Mouse (Mus musculus): Measurements from ENCODE around the gene Hcn3. TPM values are rescaled to one million over a fixed set of nuclear protein-coding genes. Genes with fewer than 3 reads are reported as not detected.

Gene Hcn3
- polyA plus RNA-seq, 1 experiment from 2014 or later, result 3.6 TPM

DNA sequence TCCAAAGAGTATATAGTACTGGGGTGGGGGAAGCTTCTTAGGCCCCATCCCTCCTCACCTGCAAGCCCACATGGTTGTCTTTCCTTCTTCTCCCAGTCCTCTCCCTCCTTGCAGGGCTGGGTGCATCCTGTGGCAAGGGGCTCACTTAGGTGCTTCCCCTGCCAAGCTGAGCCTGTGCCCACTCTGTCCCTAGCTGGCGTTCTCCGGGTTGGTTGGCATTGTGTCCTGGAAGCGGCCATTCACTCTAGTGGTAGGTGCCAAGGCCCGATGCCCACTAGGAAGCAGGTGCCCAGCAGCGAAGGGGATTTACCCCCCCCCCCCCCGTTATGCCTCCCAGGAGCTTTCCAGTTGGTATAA lies 23.9 kb upstream of the Hcn3 start:
- Histone ChIP-seq H3K27ac (ENCODE audit: low read depth, low read length) (no peak overlapping the region), H3K27me3 (ENCODE audit: control insufficient read depth, insufficient read depth, low read length) (no peaks in the 10 kb centered on the region), H3K4me2 (replicated peaks; ENCODE audit: low read depth, low read length) (peak overlapping the region; percentile 89), H3K9ac (ENCODE audit: low read depth, low read length) (peak overlapping the region; percentile 80), H3K9me3 (ENCODE audit: control insufficient read depth, low read length) (no peaks in the 10 kb centered on the region), H3K36me3 (ENCODE audit: control insufficient read depth, insufficient read depth, low read length) (peaks cover 12% of the 10 kb centered on the region; the same call in 1 of the 2 replicates), H3K4me3 (ENCODE audit: low read depth, low read length) (peak overlapping the region; percentile 52), H3K4me1 (replicated peaks; ENCODE audit: control insufficient read depth, insufficient read depth, low read length) (peaks cover 11% of the 10 kb centered on the region)
- DNase-seq (ENCODE audit: low spot score) (no peak), ATAC-seq (ENCODE audit: low FRiP score) (no peak)
- WGBS, result 84% methylated on average over 6 of the region's 6 CpGs

DNA sequence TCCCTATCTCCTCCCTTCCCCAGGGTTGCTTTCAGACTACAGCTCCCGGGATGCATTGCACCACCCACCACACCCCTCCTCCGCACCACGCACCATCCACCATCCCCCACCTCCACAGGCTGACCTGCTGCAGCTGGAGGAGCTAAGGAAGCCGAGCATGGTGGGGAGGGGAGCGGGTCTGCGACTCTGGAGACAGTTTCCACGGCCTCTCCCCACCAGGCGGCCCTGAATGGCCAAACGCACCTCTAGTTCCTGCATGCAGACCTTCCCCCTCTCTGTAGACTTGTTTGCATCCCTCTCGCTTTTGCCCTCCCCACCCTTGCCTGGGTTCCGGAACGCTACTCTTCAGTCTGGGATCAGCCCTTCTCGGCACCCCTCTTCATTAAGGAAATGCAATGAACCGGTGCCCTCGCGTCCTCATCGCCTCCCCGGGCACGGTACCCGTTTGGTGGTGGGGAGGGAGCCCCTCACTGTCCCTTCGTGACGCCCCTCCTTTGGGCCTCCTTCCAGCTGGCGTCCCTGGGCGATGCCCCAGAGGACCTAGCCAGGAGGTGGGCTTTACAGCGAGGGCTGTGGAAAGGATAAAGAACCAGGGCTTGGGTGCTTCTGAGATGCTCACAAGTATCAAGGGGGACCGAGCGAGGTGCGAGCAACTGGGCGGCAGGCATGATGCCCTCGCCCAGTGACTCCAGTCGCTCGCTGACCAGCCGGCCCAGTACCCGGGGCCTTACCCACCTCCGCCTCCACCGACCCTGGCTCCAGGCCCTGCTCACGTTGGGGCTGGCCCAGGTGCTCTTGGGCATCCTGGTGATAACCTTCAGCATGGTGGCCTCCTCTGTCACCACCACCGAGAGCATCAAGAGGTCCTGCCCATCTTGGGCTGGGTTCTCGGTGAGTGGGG lies 23.3 kb upstream of the Hcn3 start, which contains the start of gene Fam189b:
Gene Fam189b (plus strand): TSS at position 86 of the 901 bp plus-strand sequence.
- H3K36me3 ChIP-seq (ENCODE audit: control insufficient read depth, insufficient read depth, low read length), result peaks cover 12% of the 10 kb centered on the region; the same call in 1 of the 2 replicates
- H3K4me3 ChIP-seq (ENCODE audit: low read depth, low read length), result peak within 1 kb of the TSS; percentile 52
- peak within 1 kb of the TSS; percentile 74 for H3K27ac ChIP-seq (ENCODE audit: low read depth, low read length)
- H3K9me3 ChIP-seq (ENCODE audit: control insufficient read depth, low read length), result no peaks in the 10 kb centered on the region
- H3K27me3 ChIP-seq (ENCODE audit: control insufficient read depth, insufficient read depth, low read length), result no peaks in the 10 kb centered on the region
- WGBS, result 5% methylated on average over 39 of the region's 39 CpGs
- peak within 1 kb of the TSS; percentile 80 for H3K9ac ChIP-seq (ENCODE audit: low read depth, low read length)
- peak; percentile 93 for ATAC-seq (ENCODE audit: low FRiP score)
- peak within 1 kb of the TSS; percentile 89 for H3K4me2 ChIP-seq (replicated peaks; ENCODE audit: low read depth, low read length)
- DNase-seq (ENCODE audit: low spot score), result peak; percentile 88
- H3K4me1 ChIP-seq (replicated peaks; ENCODE audit: control insufficient read depth, insufficient read depth, low read length), result peaks cover 15% of the 10 kb centered on the region

DNA sequence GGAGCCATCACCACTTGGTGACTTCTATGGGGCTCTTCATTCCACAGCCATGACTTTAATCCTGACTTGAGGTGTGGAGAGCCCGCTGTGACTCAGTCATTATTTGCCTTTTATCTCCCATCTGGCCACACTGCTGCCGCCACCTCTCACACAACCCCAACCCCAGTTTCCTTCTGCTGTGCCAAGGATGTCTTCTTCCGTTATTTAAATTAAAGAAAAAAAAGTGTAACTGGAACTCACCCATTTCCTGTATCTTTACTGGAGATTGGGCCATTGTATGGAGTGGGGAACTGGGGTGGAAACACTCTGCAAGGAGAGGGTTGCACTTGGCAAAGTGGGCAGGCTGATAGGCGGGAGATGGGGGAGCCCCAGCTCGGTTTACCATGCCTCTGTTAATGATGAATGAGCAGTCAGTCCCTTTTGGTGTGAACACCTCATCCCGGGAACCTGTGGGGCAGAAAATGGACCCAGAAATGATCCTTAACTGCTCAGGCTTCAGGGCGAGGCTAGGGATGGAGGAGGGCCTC lies 22.6 kb upstream of the Hcn3 start:
- Histone ChIP-seq H3K4me3 (ENCODE audit: low read depth, low read length) (peak overlapping the region; percentile 52; the same call in 1 of the 2 replicates), H3K27me3 (ENCODE audit: control insufficient read depth, insufficient read depth, low read length) (no peaks in the 10 kb centered on the region), H3K4me2 (replicated peaks; ENCODE audit: low read depth, low read length) (no peak overlapping the region), H3K4me1 (replicated peaks; ENCODE audit: control insufficient read depth, insufficient read depth, low read length) (peaks cover 17% of the 10 kb centered on the region), H3K36me3 (ENCODE audit: control insufficient read depth, insufficient read depth, low read length) (peaks cover 12% of the 10 kb centered on the region; the same call in 1 of the 2 replicates), H3K9me3 (ENCODE audit: control insufficient read depth, low read length) (no peaks in the 10 kb centered on the region), H3K9ac (ENCODE audit: low read depth, low read length) (no peak overlapping the region), H3K27ac (ENCODE audit: low read depth, low read length) (no peak overlapping the region; the same call in 1 of the 2 replicates)
- DNase-seq (ENCODE audit: low spot score) (no peak), ATAC-seq (ENCODE audit: low FRiP score) (no peak; the same call in 1 of the 2 replicates)
- WGBS, result 52% methylated on average over 7 of the region's 7 CpGs

DNA sequence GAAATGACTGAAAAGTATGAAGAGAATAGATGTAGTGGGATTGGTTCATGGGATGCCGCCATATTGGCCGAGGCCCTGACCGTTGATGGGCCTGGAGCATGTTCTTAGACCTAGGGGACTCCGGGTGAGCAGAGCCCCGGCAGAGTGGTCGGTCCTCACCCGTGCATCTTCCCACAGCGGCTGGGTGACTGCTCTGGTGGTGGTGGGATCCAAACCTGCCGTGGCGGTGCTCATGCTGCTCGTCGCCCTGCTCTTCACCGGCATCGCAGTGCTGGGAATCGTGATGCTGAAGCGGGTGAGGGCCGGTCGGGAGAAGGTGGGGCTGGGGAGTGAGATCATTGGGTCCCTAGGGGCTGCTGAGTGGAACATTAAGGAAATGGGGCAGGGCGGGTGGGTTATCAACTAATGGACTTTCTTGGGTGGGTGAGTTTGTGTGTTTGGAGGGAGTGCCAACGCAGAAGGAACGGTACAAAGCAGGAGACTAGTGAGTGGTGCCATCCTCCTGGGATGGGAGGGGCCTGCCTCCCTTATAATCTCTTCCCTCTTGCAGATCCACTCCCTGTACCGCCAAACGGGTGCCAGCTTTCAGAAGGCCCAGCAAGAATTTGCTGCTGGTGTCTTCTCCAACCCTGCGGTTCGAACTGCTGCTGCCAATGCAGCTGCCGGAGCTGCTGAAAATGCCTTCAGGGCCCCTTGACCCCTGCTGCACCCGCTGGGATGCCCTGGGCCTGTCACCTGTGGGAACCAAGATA lies 21.9 kb upstream of the Hcn3 start:
- Histone ChIP-seq H3K4me3 (ENCODE audit: low read depth, low read length) (no peak overlapping the region), H3K9ac (ENCODE audit: low read depth, low read length) (no peak overlapping the region), H3K27ac (ENCODE audit: low read depth, low read length) (no peak overlapping the region), H3K9me3 (ENCODE audit: control insufficient read depth, low read length) (no peaks in the 10 kb centered on the region), H3K36me3 (ENCODE audit: control insufficient read depth, insufficient read depth, low read length) (peaks cover 12% of the 10 kb centered on the region; the same call in 1 of the 2 replicates), H3K27me3 (ENCODE audit: control insufficient read depth, insufficient read depth, low read length) (no peaks in the 10 kb centered on the region), H3K4me1 (replicated peaks; ENCODE audit: control insufficient read depth, insufficient read depth, low read length) (peaks cover 17% of the 10 kb centered on the region), H3K4me2 (replicated peaks; ENCODE audit: low read depth, low read length) (no peak overlapping the region)
- no peak for DNase-seq (ENCODE audit: low spot score)
- WGBS, result 95% methylated on average over 27 of the region's 27 CpGs
- no peak for ATAC-seq (ENCODE audit: low FRiP score)

DNA sequence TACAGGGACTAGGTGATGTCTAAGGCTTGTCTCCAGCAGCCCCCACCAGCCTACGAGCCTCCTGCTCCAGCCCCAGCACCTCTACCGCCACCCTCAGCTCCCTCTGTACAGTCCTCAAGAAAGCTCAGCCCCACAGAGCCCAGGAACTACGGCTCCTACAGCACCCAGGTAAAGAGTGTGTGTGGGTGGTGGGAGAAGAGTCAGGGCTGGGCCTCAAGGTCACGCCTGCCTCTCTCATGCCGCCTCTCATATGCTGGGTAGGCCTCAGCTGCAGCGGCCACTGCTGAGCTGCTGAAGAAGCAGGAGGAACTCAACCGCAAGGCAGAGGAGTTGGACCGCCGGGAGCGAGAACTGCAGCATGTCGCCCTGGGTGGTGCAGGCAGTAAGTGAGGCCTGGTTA lies 19.1 kb upstream of the Hcn3 start:
- no peak for ATAC-seq (ENCODE audit: low FRiP score)
- no peak for DNase-seq (ENCODE audit: low spot score)
- H3K4me2 ChIP-seq (replicated peaks; ENCODE audit: low read depth, low read length), result 0 out of 2 replicates have a peak overlapping the region, but pooled peaks have one; percentile 86
- no peak overlapping the region; the same call in 1 of the 2 replicates for H3K4me3 ChIP-seq (ENCODE audit: low read depth, low read length)
- peaks cover 16% of the 10 kb centered on the region for H3K4me1 ChIP-seq (replicated peaks; ENCODE audit: control insufficient read depth, insufficient read depth, low read length)
- no peak overlapping the region for H3K27ac ChIP-seq (ENCODE audit: low read depth, low read length)
- no peaks in the 10 kb centered on the region for H3K9me3 ChIP-seq (ENCODE audit: control insufficient read depth, low read length)
- peaks cover 24% of the 10 kb centered on the region; the same call in 1 of the 2 replicates for H3K36me3 ChIP-seq (ENCODE audit: control insufficient read depth, insufficient read depth, low read length)
- no peaks in the 10 kb centered on the region for H3K27me3 ChIP-seq (ENCODE audit: control insufficient read depth, insufficient read depth, low read length)
- no peak overlapping the region for H3K9ac ChIP-seq (ENCODE audit: low read depth, low read length)
- WGBS, result 89% methylated on average over 11 of the region's 11 CpGs

DNA sequence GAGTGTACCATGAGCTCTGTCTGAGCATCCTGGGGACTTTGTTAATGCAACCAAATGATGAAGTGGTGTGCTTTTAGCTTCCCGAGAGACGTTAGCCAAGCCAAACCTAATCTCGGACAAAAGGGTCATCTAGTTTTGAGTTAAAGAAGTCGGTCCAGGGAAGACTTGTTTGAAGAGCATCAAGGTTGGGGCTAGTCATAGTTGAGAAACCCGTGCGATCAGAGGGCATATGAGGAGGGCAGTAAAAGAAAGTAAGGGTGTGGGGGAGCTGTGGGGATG lies 18.1 kb upstream of the Hcn3 start:
- WGBS, result 8% methylated on average over 6 of the region's 6 CpGs
- Histone ChIP-seq H3K9me3 (ENCODE audit: control insufficient read depth, low read length) (no peaks in the 10 kb centered on the region), H3K27me3 (ENCODE audit: control insufficient read depth, insufficient read depth, low read length) (no peaks in the 10 kb centered on the region), H3K36me3 (ENCODE audit: control insufficient read depth, insufficient read depth, low read length) (peaks cover 34% of the 10 kb centered on the region), H3K27ac (ENCODE audit: low read depth, low read length) (peak overlapping the region; percentile 62), H3K4me3 (ENCODE audit: low read depth, low read length) (peak overlapping the region; percentile 82), H3K4me1 (replicated peaks; ENCODE audit: control insufficient read depth, insufficient read depth, low read length) (peaks cover 8% of the 10 kb centered on the region; the same call in 1 of the 2 replicates), H3K9ac (ENCODE audit: low read depth, low read length) (peak overlapping the region; percentile 84), H3K4me2 (replicated peaks; ENCODE audit: low read depth, low read length) (peak overlapping the region; percentile 86)
- ATAC-seq (ENCODE audit: low FRiP score) (no peak), DNase-seq (ENCODE audit: low spot score) (no peak)

DNA sequence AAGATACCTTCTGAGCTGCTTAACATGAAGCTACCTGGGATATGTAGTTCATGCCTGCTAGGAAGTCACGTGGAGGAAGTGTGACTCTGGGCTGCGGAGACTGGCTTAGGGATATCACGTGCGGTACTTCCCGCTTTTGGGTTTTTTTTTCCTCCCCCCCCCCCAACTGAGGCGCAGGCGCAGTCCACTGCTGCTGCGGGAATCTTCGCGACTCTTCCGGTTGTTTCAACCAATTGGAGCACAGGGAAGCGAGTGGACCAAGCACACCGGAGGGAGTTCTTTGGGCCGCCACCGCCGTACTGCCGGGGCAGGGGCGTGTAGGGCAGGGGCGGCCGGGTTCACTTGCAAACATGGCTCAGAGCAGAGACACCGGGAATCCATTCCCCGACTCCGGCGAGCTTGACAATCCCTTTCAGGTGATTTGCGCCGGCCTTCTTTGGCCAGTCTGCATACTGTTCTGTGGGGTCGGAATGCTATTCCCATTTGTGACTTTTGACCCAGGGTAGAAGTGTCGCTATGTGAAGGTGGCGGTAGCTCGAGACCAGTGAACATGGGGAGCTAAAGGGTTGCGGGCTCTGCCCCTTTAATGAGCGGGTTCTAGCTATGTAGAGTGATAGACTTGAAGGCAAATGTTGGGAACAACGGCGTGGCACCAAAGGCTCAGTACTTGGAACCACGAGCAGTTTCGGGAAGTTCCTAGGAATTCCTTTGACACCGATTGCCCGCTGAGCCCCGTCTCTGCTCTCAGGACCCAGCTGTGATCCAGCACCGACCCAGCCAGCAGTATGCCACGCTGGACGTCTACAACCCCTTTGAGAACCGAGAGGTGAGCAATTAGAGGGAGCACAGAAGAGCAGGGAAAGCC lies 17.5 kb upstream of the Hcn3 start, which contains the start of gene Scamp3:
Gene Scamp3 (plus strand): TSS at position 232 of the 865 bp plus-strand sequence.
- H3K36me3 ChIP-seq (ENCODE audit: control insufficient read depth, insufficient read depth, low read length), result peaks cover 34% of the 10 kb centered on the region
- no peaks in the 10 kb centered on the region for H3K27me3 ChIP-seq (ENCODE audit: control insufficient read depth, insufficient read depth, low read length)
- peak within 1 kb of the TSS; percentile 62 for H3K27ac ChIP-seq (ENCODE audit: low read depth, low read length)
- WGBS, result under 1% methylated on average over 43 of the region's 43 CpGs
- H3K9ac ChIP-seq (ENCODE audit: low read depth, low read length), result peak within 1 kb of the TSS; percentile 84
- H3K4me3 ChIP-seq (ENCODE audit: low read depth, low read length), result peak within 1 kb of the TSS; percentile 82
- DNase-seq (ENCODE audit: low spot score) (peak; percentile 95), ATAC-seq (ENCODE audit: low FRiP score) (peak; percentile 94)
- peaks cover 8% of the 10 kb centered on the region; the same call in 1 of the 2 replicates for H3K4me1 ChIP-seq (replicated peaks; ENCODE audit: control insufficient read depth, insufficient read depth, low read length)
- peak within 1 kb of the TSS; percentile 86 for H3K4me2 ChIP-seq (replicated peaks; ENCODE audit: low read depth, low read length)
- no peaks in the 10 kb centered on the region for H3K9me3 ChIP-seq (ENCODE audit: control insufficient read depth, low read length)

DNA sequence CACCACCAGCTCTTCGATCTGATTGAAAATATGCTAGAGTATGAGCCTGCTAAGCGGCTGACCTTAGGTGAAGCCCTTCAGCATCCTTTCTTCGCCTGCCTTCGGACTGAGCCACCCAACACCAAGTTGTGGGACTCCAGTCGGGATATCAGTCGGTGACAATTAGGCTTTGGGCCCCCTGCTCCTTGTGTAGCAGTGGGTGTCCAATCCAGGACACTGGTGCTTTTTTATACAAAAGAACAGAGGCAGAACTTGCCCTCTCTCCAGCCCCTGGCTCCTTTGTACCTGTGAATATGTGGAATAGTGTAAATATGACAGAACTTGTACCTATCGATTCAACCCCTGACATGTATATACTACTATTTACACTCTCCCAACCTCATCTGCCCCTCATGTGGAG lies 16.4 kb upstream of the Hcn3 start:
- WGBS, result 89% methylated on average over 7 of the region's 7 CpGs
- peaks cover 32% of the 10 kb centered on the region for H3K36me3 ChIP-seq (ENCODE audit: control insufficient read depth, insufficient read depth, low read length)

More for the DNA sequence above, 16.4 kb upstream of the Hcn3 start:
- H3K4me2 ChIP-seq (replicated peaks; ENCODE audit: low read depth, low read length), result no peak overlapping the region
- no peaks in the 10 kb centered on the region for H3K9me3 ChIP-seq (ENCODE audit: control insufficient read depth, low read length)
- no peak overlapping the region for H3K4me3 ChIP-seq (ENCODE audit: low read depth, low read length)
- H3K27ac ChIP-seq (ENCODE audit: low read depth, low read length), result no peak overlapping the region
- ATAC-seq (ENCODE audit: low FRiP score) (peak; percentile 13; the same call in 1 of the 2 replicates), DNase-seq (ENCODE audit: low spot score) (no peak)
- peaks cover 6% of the 10 kb centered on the region; the same call in 1 of the 2 replicates for H3K4me1 ChIP-seq (replicated peaks; ENCODE audit: control insufficient read depth, insufficient read depth, low read length)
- no peak overlapping the region for H3K9ac ChIP-seq (ENCODE audit: low read depth, low read length)
- H3K27me3 ChIP-seq (ENCODE audit: control insufficient read depth, insufficient read depth, low read length), result no peaks in the 10 kb centered on the region

Data from hindbrain, embryonic 11.5 days (tissue).